Mouse (Mus musculus) embryo, embryonic 10 days (tissue): Measurements from ENCODE around the gene 4930442H23Rik.
A peak's percentile ranks its signal among the peaks of the same experiment; 100 is the strongest.

Experiments used
- DNase-seq: peaks from one replicate; pipeline ENCODE4 v3.0.0-alpha.2; 2015; ENCODE audit warnings: low spot score

The 4930442H23Rik gene

GRCm38 (mm10) chr10:81144667-81145066 is 39.0 kb downstream of the 4930442H23Rik start:
- no peak for DNase-seq

GRCm38 (mm10) chr10:81143845-81144437 is 39.7 kb downstream of the 4930442H23Rik start:
- DNase-seq, result no peak

GRCm38 (mm10) chr10:81143157-81143633 is 40.5 kb downstream of the 4930442H23Rik start:
- DNase-seq, result no peak

GRCm38 (mm10) chr10:81142551-81142981 is 41.1 kb downstream of the 4930442H23Rik start:
- DNase-seq, result no peak

GRCm38 (mm10) chr10:81141455-81142210 is 42.0 kb downstream of the 4930442H23Rik start:
- DNase-seq, result no peak

- no peak for DNase-seq
Measured at GRCm38 (mm10) chr10:81140717-81141454, 42.8 kb downstream of the 4930442H23Rik start.

- DNase-seq, result no peak
Measured at GRCm38 (mm10) chr10:81140005-81140404, 43.6 kb downstream of the 4930442H23Rik start.

- DNase-seq, result no peak
Measured at GRCm38 (mm10) chr10:81139529-81139846, 44.2 kb downstream of the 4930442H23Rik start.

GRCm38 (mm10) chr10:81138821-81139528 is 44.7 kb downstream of the 4930442H23Rik start:
- no peak for DNase-seq

GRCm38 (mm10) chr10:81138131-81138782 is 45.4 kb downstream of the 4930442H23Rik start:
- peak; percentile 54 for DNase-seq

- peak; percentile 98 for DNase-seq
Measured at GRCm38 (mm10) chr10:81137252-81138130, 46.2 kb downstream of the 4930442H23Rik start.

- peak; percentile 76 for DNase-seq
Measured at GRCm38 (mm10) chr10:81136706-81137231, 46.9 kb downstream of the 4930442H23Rik start.

- peak; percentile 73 for DNase-seq
Measured at GRCm38 (mm10) chr10:81135831-81136705, 47.6 kb downstream of the 4930442H23Rik start.

GRCm38 (mm10) chr10:81134966-81135681 is 48.5 kb downstream of the 4930442H23Rik start, which contains the start of gene Zbtb7a:
TSS of gene Zbtb7a (plus strand) at chr10:81135220.
- peak; percentile 38 for DNase-seq

GRCm38 (mm10) chr10:81134181-81134587 is 49.5 kb downstream of the 4930442H23Rik start:
- peak; percentile 12 for DNase-seq
